Mouse (Mus musculus) E14TG2a.4 (cell line): ENCODE results near the gene Hist4h4.

Experiments used
- CTCF ChIP-seq: conservative IDR thresholded peaks from 2 replicates; pipeline ENCODE4 v1.5.1; 2014; ENCODE audit warnings: low read length
- POU5F1 ChIP-seq: IDR thresholded peaks from 2 replicates; pipeline ENCODE4 v1.6.1; 2014; ENCODE audit warnings: low read length, borderline replicate concordance

GRCm38 (mm10) chr6:136837323-136837722, 33.1 kb upstream of the Hist4h4 start:
- TF ChIP-seq CTCF (no peak), POU5F1 (no peak)
